Mouse (Mus musculus) midbrain, postnatal 0 days (tissue): ENCODE measurements around the gene Xab2. TPM values are rescaled to one million over a fixed set of nuclear protein-coding genes. Genes with fewer than 3 reads are reported as not detected.
"Not testable (repeated sequence)": the region's sequence is repeated elsewhere in the genome, so short reads cannot be mapped to it uniquely, and the experiment has no call there.

Experiments
- ATAC-seq: fragments of 200-750 bp; cut with Nextera tagmentation; 2 replicates; pipeline ENCODE4 v1.8.0; 2017; ENCODE audit warnings: moderate number of reproducible peaks, mild to moderate bottlenecking, moderate TSS enrichment, moderate library complexity; ENCODE audit not compliant: low FRiP score
- DNase-seq: peaks from one replicate; pipeline ENCODE4 v3.0.0-alpha.2; 2015; ENCODE audit warnings: low spot score
- H3K27ac ChIP-seq: fragments of 300-500 bp; sonication (generic); 2 replicates; pipeline ENCODE4 v1.5.1; 2014; ENCODE audit warnings: low read depth, mild to moderate bottlenecking, low read length, mixed read lengths
- H3K27me3 ChIP-seq: fragments of 300-500 bp; sonication (generic); 2 replicates; pipeline ENCODE4 v1.6.1; 2014; ENCODE audit warnings: low read length, control low read depth, mixed read lengths; ENCODE audit not compliant: insufficient read depth
- H3K36me3 ChIP-seq: fragments of 300-500 bp; sonication (generic); 2 replicates; pipeline ENCODE4 v1.6.1; 2014; ENCODE audit warnings: low read length, control low read depth, mixed read lengths; ENCODE audit not compliant: insufficient read depth
- H3K4me1 ChIP-seq: fragments of 300-500 bp; sonication (generic); 2 replicates; pipeline ENCODE4 v1.6.1; 2014; ENCODE audit warnings: mild to moderate bottlenecking, control low read depth, antibody characterized with exemption, low read length, mixed read lengths; ENCODE audit not compliant: insufficient read depth
- H3K4me2 ChIP-seq: fragments of 300-500 bp; sonication (generic); 2 replicates; pipeline ENCODE4 v1.6.1; 2014; ENCODE audit warnings: low read depth, mild to moderate bottlenecking, low read length, mixed read lengths; ENCODE audit not compliant: poor library complexity, severe bottlenecking
- H3K4me3 ChIP-seq: fragments of 300-500 bp; sonication (generic); 2 replicates; pipeline ENCODE4 v1.5.1; 2014; ENCODE audit warnings: low read depth, mild to moderate bottlenecking, low read length, moderate library complexity
- H3K9ac ChIP-seq: fragments of 300-500 bp; sonication (generic); replicated peaks from 2 replicates; pipeline ENCODE4 v1.6.1; 2014; ENCODE audit warnings: mild to moderate bottlenecking, low read length, moderate library complexity, mixed read lengths; ENCODE audit not compliant: poor library complexity, severe bottlenecking
- H3K9me3 ChIP-seq: fragments of 300-500 bp; sonication (generic); 2 replicates; pipeline ENCODE4 v1.6.1; 2016; ENCODE audit warnings: low read length, control low read depth
- CTCF ChIP-seq: IDR thresholded peaks from 2 replicates; pipeline ENCODE4 v1.5.1; 2016; ENCODE audit warnings: antibody characterized with exemption, mild to moderate bottlenecking
- WGBS: fragments of 180-500 bp; shearing (Covaris S2); extraction: QIAGEN DNeasy Blood & Tissue Kit; methylation state at CpG from one replicate; pipeline ENCODE4 v1.1.7; 2014; 5-methylcytosine and 5-hydroxymethylcytosine counted together
- polyA plus RNA-seq: library from polyadenylated mRNA; unstranded; fragments of >200 nt; fragmentation: Nextera tagmentation; extraction: Ambion mirVana; gene quantifications from 2 replicates; pipeline ENCODE4 v1.2.1, GENCODE M21; 2015
- total RNA-seq: library from RNA; depleted of rRNA; stranded (reverse); fragments of >200 nt; gene quantifications from 2 replicates; pipeline ENCODE4 v1.2.3, GENCODE M21; 2014

Gene Xab2
- total and polyA plus RNA-seq, 2 experiments from 2014 or later, result 31.7 to 41.9 TPM

- DNase-seq (no peak), ATAC-seq (no peak)
- no peaks in the 10 kb centered on the region for H3K9me3 ChIP-seq
- no peak for TF ChIP-seq CTCF
- H3K4me3 ChIP-seq, result no peak overlapping the region
- 73% methylated on average over 3 of the region's 3 CpGs for WGBS
- no peak overlapping the region for H3K9ac ChIP-seq
- H3K4me2 ChIP-seq, result no peak overlapping the region
- no peaks in the 10 kb centered on the region; the same call in 1 of the 2 replicates for H3K4me1 ChIP-seq
- H3K36me3 ChIP-seq, result peaks cover under 1% of the 10 kb centered on the region
- H3K27me3 ChIP-seq, result no peaks in the 10 kb centered on the region
- H3K27ac ChIP-seq, result no peak overlapping the region
These were observed 27.6 kb downstream of the Xab2 start for GRCm38 (mm10) chr8:3593470-3593869.

- WGBS, result 2% methylated on average over 11 of the region's 11 CpGs
- peak overlapping the region; percentile 94 for H3K4me3 ChIP-seq
- peak; percentile 77 for ATAC-seq
- no peaks in the 10 kb centered on the region for H3K27me3 ChIP-seq
- peak overlapping the region; percentile 83 for H3K27ac ChIP-seq
- peak; percentile 31 for DNase-seq
- peak overlapping the region; percentile 70 for H3K4me2 ChIP-seq
- H3K36me3 ChIP-seq, result no peaks in the 10 kb centered on the region
- no peaks in the 10 kb centered on the region for H3K4me1 ChIP-seq
- H3K9me3 ChIP-seq, result no peaks in the 10 kb centered on the region
- H3K9ac ChIP-seq, result peak overlapping the region; percentile 90
- TF ChIP-seq CTCF, result no peak
These were observed 32.9 kb downstream of the Xab2 start for GRCm38 (mm10) chr8:3588258-3588633.

- Histone ChIP-seq H3K9ac (peak overlapping the region; percentile 90), H3K27ac (peak overlapping the region; percentile 83), H3K9me3 (no peaks in the 10 kb centered on the region), H3K36me3 (no peaks in the 10 kb centered on the region), H3K27me3 (no peaks in the 10 kb centered on the region), H3K4me2 (peak overlapping the region; percentile 70), H3K4me3 (peak overlapping the region; percentile 94), H3K4me1 (no peaks in the 10 kb centered on the region)
- under 1% methylated on average over 65 of the region's 77 CpGs for WGBS
- peak; percentile 79 for DNase-seq
- ATAC-seq, result peak; percentile 84
- TF ChIP-seq CTCF, result 0 out of 2 replicates have a peak, but pooled peaks have one; percentile 1
These were observed 33.5 kb downstream of the Xab2 start for GRCm38 (mm10) chr8:3587391-3588257.

GRCm38 (mm10) chr8:3586993-3587390 lies 34.1 kb downstream of the Xab2 start, which contains the start of gene Camsap3:
Gene Camsap3, plus strand, starts transcription at chr8:3587293.
- H3K4me3 ChIP-seq, result peak within 1 kb of the TSS; percentile 94
- peak within 1 kb of the TSS; percentile 83 for H3K27ac ChIP-seq
- WGBS, result 0% methylated on average over 7 of the region's 7 CpGs
- ATAC-seq (no peak), DNase-seq (no peak)
- H3K9ac ChIP-seq, result peak within 1 kb of the TSS; percentile 90
- no peaks in the 10 kb centered on the region for H3K4me1 ChIP-seq
- TF ChIP-seq CTCF, result no peak
- H3K4me2 ChIP-seq, result peak within 1 kb of the TSS; percentile 70
- no peaks in the 10 kb centered on the region for H3K27me3 ChIP-seq
- H3K36me3 ChIP-seq, result no peaks in the 10 kb centered on the region
- H3K9me3 ChIP-seq, result no peaks in the 10 kb centered on the region

GRCm38 (mm10) chr8:3586452-3586851 lies 34.7 kb downstream of the Xab2 start:
- H3K27ac ChIP-seq, result no peak overlapping the region
- WGBS, result 100% methylated on average over 2 of the region's 2 CpGs
- H3K36me3 ChIP-seq, result no peaks in the 10 kb centered on the region
- H3K4me2 ChIP-seq, result no peak overlapping the region
- H3K4me3 ChIP-seq, result no peak overlapping the region
- DNase-seq (no peak), ATAC-seq (no peak)
- H3K27me3 ChIP-seq, result no peaks in the 10 kb centered on the region
- TF ChIP-seq CTCF, result no peak
- H3K9ac ChIP-seq, result no peak overlapping the region
- no peaks in the 10 kb centered on the region for H3K4me1 ChIP-seq
- H3K9me3 ChIP-seq, result no peaks in the 10 kb centered on the region

- 82% methylated on average over 1 of the region's 3 CpGs for WGBS
- H3K4me1 ChIP-seq, H3K27me3 ChIP-seq, DNase-seq, H3K9ac ChIP-seq, H3K4me2 ChIP-seq, H3K9me3 ChIP-seq, H3K4me3 ChIP-seq, ATAC-seq, H3K27ac ChIP-seq, H3K36me3 ChIP-seq: not testable (repeated sequence)
These were observed 39.2 kb downstream of the Xab2 start for GRCm38 (mm10) chr8:3581961-3582360.
